Mouse (Mus musculus) lung, adult 2 months (tissue): ENCODE results near the gene Stx3.

Source experiments
- CTCF ChIP-seq: fragments of 200-500 bp; IDR thresholded peaks from 2 replicates; pipeline ENCODE4 v1.5.1; 2011; ENCODE audit warnings: mild to moderate bottlenecking, low read length, control low read depth; ENCODE audit not compliant: insufficient read depth
- POLR2A ChIP-seq: fragments of 200-500 bp; IDR thresholded peaks from 2 replicates; pipeline ENCODE4 v1.6.1; 2011; ENCODE audit warnings: low read depth, mild to moderate bottlenecking, control low read depth, low read length, borderline replicate concordance; ENCODE audit errors: extremely low read depth

DNA sequence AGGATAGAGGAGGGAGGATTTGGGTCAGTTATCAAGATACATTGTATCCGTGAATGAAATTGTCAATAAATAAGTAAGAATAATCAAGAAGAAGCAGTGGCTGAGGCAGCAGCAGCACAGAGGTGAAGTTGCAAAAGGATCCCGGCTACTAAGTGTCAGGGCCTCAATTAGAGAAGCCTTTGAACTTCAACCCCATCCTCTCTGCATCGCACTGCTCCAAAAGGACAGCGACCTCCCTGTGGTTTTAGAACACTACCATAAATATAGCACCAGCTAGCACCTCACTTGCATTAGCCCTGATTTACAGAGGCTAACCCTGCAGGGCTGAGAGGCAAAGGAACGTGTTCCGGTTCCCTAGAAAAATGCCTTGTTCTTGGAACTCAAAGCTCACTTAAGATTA is 2.5 kb downstream of the Stx3 start:
- TF ChIP-seq POLR2A, result no peak
- no peak for TF ChIP-seq CTCF
